Mouse (Mus musculus) mouse embryonic stem cell (cell line): ENCODE measurements at regions not wholly inside any gene's neighbourhood (a gene's known extent, or its start where the extent isn't known, plus 50 kb on each side); places are given as distances from the start of the nearest gene placed in this dataset.

Experiments
- in situ Hi-C, 2 experiments: fragments of 300-500 bp; cut with MboI; formaldehyde crosslinking; loops; 1 replicate in 1 of 2; 3 replicates in 1 of 2; pipeline ENCODE4 v1.14.3; 2019 to 2020; ENCODE audit warnings: low sequenced_read_pairs in 2 of 2, low pct_unique_long_range_greater_than_20kb in 1 of 2, mixed read lengths in 1 of 2; ENCODE audit not compliant: unreplicated experiment in 1 of 2

DNA sequence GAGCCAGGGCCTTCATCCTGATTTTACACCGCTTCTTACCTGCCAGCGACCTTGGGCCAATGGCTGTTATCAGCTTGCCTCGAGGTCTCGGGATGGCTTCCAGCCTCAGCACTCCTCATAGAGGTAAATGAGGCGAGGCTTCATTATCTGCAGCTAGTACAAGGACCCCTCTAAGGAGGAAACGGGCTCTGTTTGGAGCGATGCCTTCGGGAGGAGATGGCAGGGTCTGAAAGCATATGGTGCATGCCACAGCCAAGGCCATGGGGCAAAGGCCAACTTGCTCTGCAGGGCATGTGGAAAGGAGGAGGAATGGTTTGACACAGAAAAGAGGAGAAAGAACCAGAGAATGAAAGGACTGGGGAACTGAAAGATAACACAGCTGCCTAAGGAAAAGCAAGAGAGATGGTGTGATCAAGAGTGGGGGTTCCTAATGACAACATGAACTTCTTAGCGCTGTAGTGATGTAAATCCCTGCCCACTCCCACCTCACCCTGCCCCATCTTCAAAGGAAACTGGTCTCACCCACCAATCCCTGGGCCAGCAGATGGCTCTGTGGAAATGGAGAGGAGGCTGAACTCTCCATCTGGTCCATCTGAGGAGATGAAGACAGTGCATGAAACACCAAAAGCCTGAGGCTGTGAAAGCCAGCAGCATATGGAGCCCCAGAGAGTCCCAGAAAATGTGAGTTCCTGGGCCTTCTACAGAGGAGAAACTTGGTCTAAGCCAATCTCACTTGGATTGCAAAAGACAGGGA lies 134.0 kb downstream of the Rplp1 start:
- in situ Hi-C loops, result no loop called here

DNA sequence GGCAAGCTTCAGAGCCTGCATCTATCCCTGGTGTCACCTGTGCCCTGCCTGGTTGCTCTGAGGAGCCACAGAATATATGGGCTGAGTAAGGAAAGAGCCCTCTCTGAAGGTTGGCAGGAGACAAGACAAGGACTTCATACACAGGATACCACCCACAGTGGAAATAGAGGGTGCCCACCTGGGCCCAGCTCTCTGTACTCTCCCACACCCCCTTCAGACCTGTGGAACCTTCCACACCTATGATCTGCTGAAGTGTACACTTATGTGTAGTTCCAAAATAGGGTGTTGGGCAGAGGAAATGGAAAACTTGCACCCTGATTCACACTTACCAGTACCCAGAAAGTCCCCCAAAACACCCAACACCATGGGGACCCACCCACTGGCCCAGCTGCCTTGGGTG lies 135.2 kb downstream of the Rplp1 start:
- in situ Hi-C loops, result no loop called here

DNA sequence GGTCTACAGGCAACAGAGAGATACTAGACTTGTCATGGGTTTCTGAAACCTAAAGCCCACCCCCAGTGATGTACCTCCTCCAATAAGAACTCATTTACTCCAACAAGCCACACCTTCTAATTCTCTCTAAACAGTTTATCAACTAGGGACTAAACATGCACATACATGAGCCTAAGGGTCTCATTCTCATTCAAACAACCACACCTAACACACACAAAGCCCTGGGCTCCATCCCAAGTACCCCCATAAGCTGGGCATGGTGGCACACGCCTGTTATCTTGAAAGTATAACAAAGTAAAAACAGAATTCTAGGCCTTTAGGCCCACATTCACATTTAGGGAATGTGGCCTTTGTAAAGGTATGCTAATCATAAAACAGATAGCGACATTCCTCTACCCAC lies 137.9 kb downstream of the Rplp1 start:
- in situ Hi-C loops, result no loop called here

DNA sequence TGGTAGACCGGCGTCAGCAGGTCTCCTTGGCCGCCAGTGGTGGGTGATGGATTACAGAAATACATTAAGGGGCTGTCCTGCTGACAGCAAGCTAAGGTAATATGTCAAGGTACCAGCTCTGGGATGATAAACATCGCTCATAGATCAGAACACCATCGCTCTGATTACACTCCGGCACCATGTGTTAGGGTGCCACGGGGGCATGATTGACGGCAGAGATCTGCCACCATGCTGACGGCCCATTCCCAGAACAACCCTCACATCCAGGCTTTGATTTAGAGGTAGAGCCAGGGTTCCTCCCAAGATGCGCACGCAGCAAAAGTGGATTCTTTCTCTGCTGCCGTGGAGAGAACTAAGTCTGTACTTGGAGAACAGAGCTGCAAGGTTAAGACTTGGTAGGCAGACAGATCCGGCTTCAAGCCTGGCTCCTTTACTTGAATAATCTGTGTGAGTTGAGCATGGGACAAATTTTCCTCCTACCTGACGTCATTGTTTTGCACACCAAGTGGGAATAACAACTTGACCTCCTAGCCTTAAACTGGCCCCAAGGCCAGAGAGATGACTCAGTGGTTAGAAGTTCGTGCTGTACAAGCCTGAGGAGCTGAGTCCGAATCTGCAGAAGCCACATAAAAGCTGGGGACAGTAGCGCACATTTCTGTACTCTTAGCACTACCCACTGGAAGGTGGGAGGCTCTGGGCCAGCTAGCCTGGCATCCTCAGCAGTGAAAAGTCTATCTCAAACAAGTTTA lies 144.0 kb downstream of the Rplp1 start:
- in situ Hi-C loops, result no loop called here

GRCm38 (mm10) chr9:61766187-61766586 lies 148.2 kb downstream of the Rplp1 start:
- in situ Hi-C loops, result no loop called here

- in situ Hi-C loops, result no loop called here
Measured at GRCm38 (mm10) chr9:61765366-61765765, 149.0 kb downstream of the Rplp1 start.

DNA sequence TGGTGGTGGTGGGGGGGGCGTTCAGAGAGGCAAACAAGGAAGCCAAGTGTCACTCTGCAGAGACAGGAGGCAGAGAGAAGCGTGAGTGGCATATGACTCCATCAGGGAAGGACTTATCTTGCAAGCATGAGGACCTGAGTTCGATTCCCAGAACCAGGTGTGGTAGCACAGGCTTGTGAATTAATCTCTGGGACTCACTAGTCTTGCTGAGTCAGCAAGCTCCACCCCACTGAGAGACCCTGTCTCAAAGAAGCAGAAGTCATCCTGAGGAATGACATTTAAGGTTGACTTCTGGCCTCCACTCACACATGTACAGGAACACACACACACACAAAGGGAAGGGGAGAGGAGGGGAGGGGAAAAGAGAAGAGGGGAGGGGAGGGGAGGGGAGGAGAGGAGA lies 156.5 kb downstream of the Rplp1 start:
- in situ Hi-C loops, result no loop called here

- in situ Hi-C loops, result no loop called here
Measured at GRCm38 (mm10) chr9:61756801-61757342, 157.5 kb downstream of the Rplp1 start.

DNA sequence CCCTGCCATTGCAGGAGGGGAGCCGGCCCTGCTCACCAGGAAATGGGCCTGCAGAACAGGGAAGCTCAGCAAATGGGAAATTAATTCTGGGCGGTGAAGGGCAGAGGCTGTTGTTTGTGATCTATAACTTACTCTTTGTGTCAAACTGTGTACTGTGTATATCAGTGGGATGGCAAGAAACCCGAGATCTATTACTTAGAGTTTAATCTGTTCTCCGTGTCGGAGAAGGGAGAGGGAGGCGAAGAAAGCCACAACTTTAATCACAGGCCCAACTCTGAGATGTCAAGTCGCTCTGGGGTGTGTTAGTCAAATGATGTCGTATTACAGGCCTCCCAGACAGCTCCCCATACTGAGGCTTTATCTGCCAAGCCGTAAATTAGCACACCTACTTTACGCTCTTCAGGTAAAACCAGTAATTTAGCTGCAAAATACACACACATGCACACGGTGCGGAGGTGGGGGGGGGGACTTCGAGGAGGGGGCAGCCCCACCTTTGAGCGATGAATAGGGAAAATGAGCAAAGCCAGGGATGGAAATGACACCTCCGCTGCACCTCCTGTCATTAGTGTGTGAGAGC lies 158.0 kb downstream of the Rplp1 start:
- in situ Hi-C loops, result no loop called here

GRCm38 (mm10) chr9:61755311-61755710 lies 159.0 kb downstream of the Rplp1 start:
- in situ Hi-C loops, result no loop called here

DNA sequence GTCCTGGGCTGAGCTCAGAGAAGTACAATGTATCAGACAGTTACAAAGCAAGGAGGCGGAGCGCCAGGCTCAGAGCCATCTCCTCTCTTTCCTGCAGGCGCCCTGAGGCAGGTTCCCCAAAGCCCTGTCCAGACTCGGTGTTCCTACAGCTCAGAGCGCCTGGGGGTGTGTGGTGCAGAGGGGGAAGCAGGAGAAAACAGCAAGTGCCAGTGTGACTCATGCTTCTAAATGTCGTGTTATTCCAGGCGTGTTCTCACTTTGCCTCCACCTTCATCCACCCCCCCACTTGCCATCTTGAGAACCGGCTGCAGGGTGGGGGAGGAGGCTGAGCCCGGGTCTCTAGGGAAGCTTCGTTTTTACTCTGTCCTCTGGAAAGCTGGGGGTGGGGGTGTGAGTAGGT lies 160.5 kb downstream of the Rplp1 start:
- in situ Hi-C loops, result no loop called here

DNA sequence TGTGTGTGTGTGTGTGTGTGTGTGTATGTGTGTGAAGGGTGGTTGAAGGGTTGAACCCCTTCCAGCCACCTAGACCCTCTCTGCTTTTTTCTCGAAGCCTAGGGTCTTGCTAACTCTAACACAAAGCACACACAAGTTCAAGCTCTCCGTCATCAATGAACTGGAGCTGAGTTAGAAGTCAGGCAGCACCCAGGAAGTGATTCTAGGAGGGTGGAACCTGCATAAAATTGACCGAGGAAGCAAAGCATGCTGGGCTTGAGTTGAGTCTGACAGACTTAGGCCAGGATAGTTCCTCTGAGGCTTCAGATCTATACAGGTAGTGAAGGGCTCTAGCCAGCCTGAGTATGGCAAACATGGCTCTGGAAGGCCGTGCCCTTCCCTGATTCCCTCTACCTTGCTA lies 165.1 kb downstream of the Rplp1 start:
- in situ Hi-C loops, result no loop called here

DNA sequence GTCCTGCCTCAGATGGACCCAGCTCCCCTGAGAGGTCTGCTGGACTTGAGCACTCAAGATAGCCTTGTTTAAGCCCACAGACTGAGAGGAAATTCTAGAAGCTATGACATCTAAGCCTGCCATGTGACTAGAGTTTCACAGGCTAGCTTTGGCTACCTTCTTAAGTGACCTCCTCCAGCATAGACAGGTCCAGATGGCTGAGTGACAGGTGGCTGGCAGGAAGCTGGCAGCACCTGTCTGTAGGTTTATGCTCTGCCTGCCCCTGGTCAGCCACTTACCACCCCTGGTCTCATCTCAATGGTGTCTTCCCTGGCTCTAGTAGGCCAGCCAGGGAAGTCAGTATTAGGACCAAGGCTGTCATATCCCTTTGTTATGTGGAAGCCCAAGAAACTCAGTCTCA lies 165.9 kb downstream of the Rplp1 start:
- in situ Hi-C loops, result no loop called here

DNA sequence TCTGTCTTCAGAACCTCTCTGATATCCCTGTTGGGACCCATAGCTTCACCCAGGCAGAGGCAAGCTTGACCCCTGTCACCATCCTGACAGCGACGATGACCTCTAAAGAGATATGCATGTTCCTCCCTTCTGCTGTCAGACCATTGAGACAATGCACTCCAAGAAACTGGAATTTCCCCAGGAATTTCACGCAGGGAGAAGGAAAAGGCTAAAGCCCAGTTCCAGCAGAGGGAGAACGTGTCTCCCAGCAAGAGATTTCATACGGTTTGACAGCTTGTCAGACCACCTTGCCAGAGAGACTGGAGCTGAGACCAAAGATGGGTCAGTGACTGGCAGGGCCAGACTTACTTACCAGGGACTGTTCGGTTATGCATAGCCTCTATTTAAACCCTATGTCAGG lies 167.9 kb downstream of the Rplp1 start:
- in situ Hi-C loops, result no loop called here

- in situ Hi-C loops, result no loop called here
Measured at GRCm38 (mm10) chr9:61745301-61745801, 169.0 kb downstream of the Rplp1 start.

DNA sequence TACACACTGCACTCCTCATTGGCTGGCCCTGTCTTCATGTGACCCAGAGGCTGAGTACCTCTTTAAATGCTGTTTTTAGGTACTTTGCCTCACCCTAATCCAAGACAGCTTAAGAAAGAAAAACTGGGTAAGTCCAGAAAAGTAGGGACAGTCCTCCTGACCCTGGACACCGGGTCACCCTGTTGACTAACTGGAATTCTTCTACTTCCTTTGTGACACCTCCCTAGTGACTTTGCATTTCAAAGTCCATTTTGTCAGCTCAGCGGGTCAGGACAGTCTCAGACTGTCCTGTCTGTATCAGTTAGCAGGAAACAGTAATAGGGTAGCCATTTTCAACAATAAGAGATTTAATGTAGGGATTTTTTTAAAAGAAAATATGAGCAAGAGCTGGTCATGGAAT lies 180.8 kb downstream of the Rplp1 start:
- in situ Hi-C loops, result no loop called here

GRCm38 (mm10) chr9:61732747-61733146 lies 181.6 kb downstream of the Rplp1 start:
- in situ Hi-C loops, result no loop called here

GRCm38 (mm10) chr9:61728115-61728514 lies 186.2 kb downstream of the Rplp1 start:
- in situ Hi-C loops, result loop anchor here in 1 of 2 experiments (10.0 kb wide), 1 partner anchor 167 kb away; no protein-coding TSS in a partner anchor

- in situ Hi-C loops, result loop anchor here in 1 of 2 experiments (10.0 kb wide), 1 partner anchor 167 kb away; no protein-coding TSS in a partner anchor
Measured at GRCm38 (mm10) chr9:61727651-61728050, 186.7 kb downstream of the Rplp1 start.
